Mouse (Mus musculus) activated CD4-positive, CD25-positive, alpha-beta regulatory T cell, adult 4 months (primary cell): Measurements from ENCODE around the gene Zfp292. TPM values are rescaled to one million over a fixed set of nuclear protein-coding genes. Genes with fewer than 3 reads are reported as not detected.
"Not testable (repeated sequence)": the region's sequence is repeated elsewhere in the genome, so short reads cannot be mapped to it uniquely, and the experiment has no call there.

Source experiments
- ATAC-seq: one replicate; pipeline ENCODE4 v1.8.0; 2017
- polyA plus RNA-seq, 2 experiments: library from polyadenylated mRNA; unstranded; fragments of 100-300 nt; shearing (Covaris generic); gene quantifications; one replicate each; pipeline ENCODE4 v1.2.1; 2017

The Zfp292 gene
- polyA plus RNA-seq = 10 to 100 TPM; 21.7 TPM

GRCm38 (mm10) chr4:34882818-34883217, at the start of gene Zfp292:
Gene Zfp292, minus strand, starts transcription at chr4:34882960.
- ATAC-seq = peak; percentile 72

GRCm38 (mm10) chr4:34928386-34928785, 45.6 kb upstream of the Zfp292 start:
- ATAC-seq = not testable (repeated sequence)

- ATAC-seq = peak; percentile 85
These were observed 39.6 kb upstream of the Zfp292 start for GRCm38 (mm10) chr4:34922177-34922870.

DNA sequence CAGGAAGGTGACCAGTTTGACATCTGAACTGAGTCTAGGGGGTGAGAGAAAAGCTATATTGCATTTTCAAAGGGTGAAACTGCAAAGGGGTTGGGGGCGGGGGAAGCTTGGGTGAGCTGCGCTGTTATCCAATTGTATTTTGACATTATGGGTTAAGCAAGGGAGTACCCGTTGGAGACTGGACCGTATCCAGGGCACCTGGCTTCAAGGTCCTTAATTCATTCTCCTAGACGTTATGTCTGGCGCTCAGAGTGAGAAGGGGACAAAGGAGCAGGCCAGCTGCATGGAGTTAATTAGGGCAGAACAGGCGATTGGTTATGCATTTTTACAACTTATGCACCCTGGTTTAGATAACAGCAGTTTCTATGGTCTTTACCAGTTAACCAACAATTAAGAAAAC, 34.6 kb upstream of the Zfp292 start:
- ATAC-seq = no peak

GRCm38 (mm10) chr4:34912171-34912570, 29.4 kb upstream of the Zfp292 start:
- no peak for ATAC-seq

GRCm38 (mm10) chr4:34911401-34911800, 28.6 kb upstream of the Zfp292 start:
- no peak for ATAC-seq

GRCm38 (mm10) chr4:34908127-34908526, 25.4 kb upstream of the Zfp292 start:
- ATAC-seq = no peak

DNA sequence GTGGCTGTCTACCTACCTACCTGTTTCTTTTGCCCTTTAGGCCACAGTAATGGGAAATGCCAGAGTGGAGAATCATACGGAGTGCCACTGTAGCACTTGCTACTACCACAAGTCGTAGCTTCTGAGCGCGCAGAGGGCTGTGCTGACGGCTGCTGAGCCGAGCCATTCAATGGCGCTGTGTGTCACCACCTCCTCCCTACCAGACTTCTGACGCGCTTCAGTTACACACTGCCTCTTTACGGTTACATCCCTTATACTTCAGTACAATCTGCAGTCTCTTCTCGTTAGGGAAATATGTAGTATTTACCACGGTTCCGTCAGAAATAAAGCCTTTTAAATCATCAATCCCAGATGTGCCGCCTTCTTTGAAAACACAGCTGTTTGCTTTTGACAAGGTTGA, 24.3 kb upstream of the Zfp292 start:
- no peak for ATAC-seq

- ATAC-seq = no peak
These were observed 23.4 kb upstream of the Zfp292 start for GRCm38 (mm10) chr4:34906151-34906550.

- ATAC-seq = no peak
These were observed 22.6 kb upstream of the Zfp292 start for GRCm38 (mm10) chr4:34905396-34905795.

GRCm38 (mm10) chr4:34901582-34901981, 18.8 kb upstream of the Zfp292 start:
- ATAC-seq = not testable (repeated sequence)

- no peak for ATAC-seq
These were observed 18.4 kb upstream of the Zfp292 start for GRCm38 (mm10) chr4:34901166-34901565.

GRCm38 (mm10) chr4:34900155-34900554, 17.4 kb upstream of the Zfp292 start:
- ATAC-seq = no peak

GRCm38 (mm10) chr4:34899322-34899721, 16.6 kb upstream of the Zfp292 start:
- no peak for ATAC-seq

DNA sequence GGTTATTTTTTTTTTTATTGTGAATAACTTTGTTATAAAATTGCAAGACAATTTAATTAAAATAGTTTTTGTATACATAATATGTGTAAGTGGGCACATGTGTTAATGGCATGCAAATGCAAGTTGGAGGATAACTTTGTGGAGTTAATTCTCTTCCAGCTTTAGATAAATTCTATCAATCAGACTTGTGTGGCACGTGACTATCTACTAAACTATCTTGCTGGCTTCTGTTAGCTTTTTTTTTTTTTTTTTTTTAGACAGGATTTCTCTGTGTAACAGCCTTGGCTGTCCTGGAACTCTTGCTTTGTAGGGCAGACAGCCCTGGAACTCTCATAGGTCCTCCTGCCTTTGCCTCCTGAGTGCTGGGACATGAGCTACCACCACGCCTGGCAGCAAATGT, 15.7 kb upstream of the Zfp292 start:
- no peak for ATAC-seq

DNA sequence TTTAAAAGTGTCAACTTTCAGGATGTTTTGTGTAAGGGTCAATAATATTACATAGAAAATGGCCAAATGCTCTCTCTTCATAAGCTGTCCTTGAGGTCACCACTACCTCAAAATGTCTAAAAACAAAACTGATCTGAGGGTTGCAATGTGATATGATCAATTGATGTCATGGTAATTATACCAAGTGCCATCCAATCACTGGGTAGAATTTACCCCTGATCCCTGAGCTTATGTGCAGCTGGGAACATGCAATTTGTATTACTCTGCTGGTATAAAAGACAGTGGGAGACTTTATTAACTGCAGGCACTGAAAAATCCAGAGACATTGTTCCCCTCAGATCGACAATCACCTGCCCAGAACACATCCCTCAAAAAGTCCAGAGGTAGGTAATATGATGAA, 10.7 kb upstream of the Zfp292 start, which contains the start of gene Cga:
Cga (plus strand) TSS at position 301 of the 400 bp plus-strand sequence.
- no peak for ATAC-seq

DNA sequence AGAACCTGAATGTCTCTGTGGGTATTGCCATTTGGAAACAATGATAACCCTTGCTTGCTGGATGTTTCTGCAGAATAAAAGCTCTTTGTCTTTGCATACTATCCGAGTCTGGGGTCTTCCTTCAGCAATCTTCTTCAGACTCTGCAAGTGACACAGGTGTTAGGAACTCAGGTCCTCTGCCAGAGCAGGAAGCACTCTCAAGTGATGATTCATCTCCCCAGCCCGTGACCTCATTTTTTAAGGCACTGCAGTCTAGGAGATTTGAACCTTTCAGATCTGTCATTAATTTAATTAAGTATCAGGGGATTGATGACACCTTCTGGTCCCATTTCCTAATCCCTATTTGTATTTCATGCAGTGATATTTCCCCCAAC, 7.0 kb upstream of the Zfp292 start:
- no peak for ATAC-seq

DNA sequence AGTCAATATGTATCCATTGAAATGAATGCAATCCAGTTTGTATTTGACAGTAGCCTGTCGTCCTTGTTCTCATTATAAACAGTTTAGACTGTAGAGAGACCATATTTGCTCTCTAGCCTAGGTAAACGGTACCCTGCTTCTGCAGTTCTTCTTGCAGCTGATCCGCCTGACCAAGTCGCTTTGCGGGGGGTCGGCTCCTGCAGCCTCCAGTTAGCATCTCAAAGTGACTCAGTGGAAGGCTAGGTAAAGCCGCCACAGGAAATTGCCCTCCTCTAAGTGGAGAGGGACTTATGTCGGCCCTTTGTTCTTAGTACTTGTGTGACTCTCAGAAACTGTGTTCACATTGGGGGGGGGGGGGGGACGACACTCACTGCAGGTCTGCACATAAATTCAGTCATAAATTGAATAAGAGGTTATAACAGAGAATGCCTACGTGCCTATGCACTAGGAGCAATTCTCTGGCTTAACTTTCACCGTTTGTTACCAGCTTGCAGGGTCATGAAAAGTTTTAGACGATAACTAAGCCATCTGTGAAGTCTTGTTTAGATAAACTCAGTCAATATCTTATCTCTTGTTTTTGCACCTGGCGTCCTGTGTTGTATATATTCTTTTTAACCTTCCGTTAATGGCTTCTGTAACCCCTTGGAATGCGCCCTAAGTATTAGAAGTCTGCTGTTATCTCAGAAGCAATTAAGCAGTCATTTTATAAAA, 6.5 kb upstream of the Zfp292 start:
- ATAC-seq = no peak

GRCm38 (mm10) chr4:34887295-34887694, 4.5 kb upstream of the Zfp292 start:
- ATAC-seq = no peak

DNA sequence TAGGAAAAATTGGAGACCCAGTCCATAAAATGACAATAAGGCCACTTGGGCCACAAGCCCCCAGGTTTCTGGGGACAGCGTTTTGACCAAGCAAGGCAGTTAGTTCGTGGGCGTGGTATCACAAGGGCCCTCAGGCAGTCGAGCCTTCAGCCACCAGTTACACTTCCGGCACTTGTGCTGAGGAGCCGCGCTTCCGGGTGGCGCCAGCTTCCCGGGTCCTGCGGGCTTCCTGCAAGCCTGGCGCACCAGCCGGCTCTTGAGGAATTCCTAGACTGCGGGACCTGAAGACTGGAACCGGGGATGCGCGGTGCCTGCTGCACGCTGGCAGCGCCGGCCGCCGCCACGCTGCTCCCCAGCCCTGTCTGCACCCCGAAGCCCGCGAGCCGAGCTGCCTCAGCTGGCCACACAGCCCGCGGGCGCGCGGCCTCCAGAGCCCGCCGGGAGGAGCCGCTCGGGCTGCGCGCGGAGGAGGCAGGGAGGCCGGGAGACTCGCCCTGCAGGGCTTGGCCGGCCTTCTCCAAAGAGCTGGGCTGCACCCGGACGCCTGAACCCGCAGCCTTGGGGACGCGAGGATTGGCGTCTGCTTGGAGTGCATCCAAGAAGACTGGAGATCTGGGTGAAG, 3.8 kb upstream of the Zfp292 start:
- ATAC-seq = peak; percentile 70

GRCm38 (mm10) chr4:34885631-34886351, 3.0 kb upstream of the Zfp292 start:
- no peak for ATAC-seq

GRCm38 (mm10) chr4:34883366-34884029, 738 bp upstream of the Zfp292 start:
- no peak for ATAC-seq
